Mouse (Mus musculus): ENCODE measurements around the gene Gm10256.
"Not testable (repeated sequence)": the region's sequence is repeated elsewhere in the genome, so short reads cannot be mapped to it uniquely, and the experiment has no call there.

Gene Gm10256

GRCm38 (mm10) chrY:2830380-2830779 lies at the start of gene Gm10256, which contains the start of gene Rbmy:
Gm10256 (plus strand) TSS chrY:2830699.
Rbmy (plus strand) TSS chrY:2830680.
- not testable (repeated sequence) for DNase-seq

GRCm38 (mm10) chrY:2796105-2796504 lies 34.4 kb upstream of the Gm10256 start, which contains the start of gene Gm4064:
Gm4064 (minus strand) TSS chrY:2796205.
- DNase-seq: not testable (repeated sequence)

- DNase-seq: not testable (repeated sequence)
Observed at GRCm38 (mm10) chrY:2900689-2901088, 70.2 kb downstream of the Gm10256 start, which contains the start of gene Gm10352. Gm10352 (plus strand) TSS chrY:2900989.
